Mouse (Mus musculus): ENCODE measurements at regions not wholly inside any gene's neighbourhood (a gene's known extent, or its start where the extent isn't known, plus 50 kb on each side); places are given as distances from the start of the nearest gene placed in this dataset.

GRCm38 (mm10) chr9:23651300-23651699, 428.4 kb downstream of the Bmper start:
- no peak overlapping the region for H3K4me2 ChIP-seq (ENCODE audit: low read depth)
- no peaks in the 10 kb centered on the region for H3K9me3 ChIP-seq (ENCODE audit: control insufficient read depth, low read length)
- DNase-seq (ENCODE audit: low read depth in 3 of 3, low spot score in 3 of 3) = no peak
- no peak for ATAC-seq (ENCODE audit: insufficient read depth)
- no peak overlapping the region for H3K9ac ChIP-seq (replicated peaks)
- H3K27me3 ChIP-seq (ENCODE audit: control insufficient read depth, insufficient read depth, low read length) = no peaks in the 10 kb centered on the region
- WGBS (ENCODE audit: insufficient replicate concordance) = 48% methylated on average over 2 of the region's 2 CpGs
- H3K4me1 ChIP-seq (replicated peaks; ENCODE audit: control insufficient read depth in 2 of 2, insufficient read depth in 2 of 2, low read length in 1 of 2) = 0 out of 4 replicates have a peak, but pooled peaks cover 0 to 5% of the 10 kb centered on the region in 2 experiments
- no peak overlapping the region for H3K27ac ChIP-seq
- no peaks in the 10 kb centered on the region for H3K36me3 ChIP-seq (replicated peaks; ENCODE audit: control insufficient read depth, insufficient read depth, low read depth)
- no peak overlapping the region for H3K4me3 ChIP-seq (ENCODE audit: insufficient read depth in 1 of 2, low read depth in 2 of 2, low read length in 2 of 2)
- TF ChIP-seq CTCF (IDR thresholded peaks at IDR 0.05; ENCODE audit: low read depth) = no peak
- no peak for TF ChIP-seq EP300 (IDR thresholded peaks at IDR 0.05; ENCODE audit: low read depth)

- no peak for ATAC-seq (ENCODE audit: insufficient read depth)
- no peak overlapping the region for H3K27ac ChIP-seq
- no peaks in the 10 kb centered on the region for H3K36me3 ChIP-seq (replicated peaks; ENCODE audit: control insufficient read depth, insufficient read depth, low read depth)
- H3K9ac ChIP-seq (replicated peaks) = no peak overlapping the region
- H3K9me3 ChIP-seq (ENCODE audit: control insufficient read depth, low read length) = no peaks in the 10 kb centered on the region
- H3K4me3 ChIP-seq (ENCODE audit: insufficient read depth in 1 of 2, low read depth in 2 of 2, low read length in 2 of 2) = no peak overlapping the region
- TF ChIP-seq CTCF (IDR thresholded peaks at IDR 0.05; ENCODE audit: low read depth) (no peak), EP300 (IDR thresholded peaks at IDR 0.05; ENCODE audit: low read depth) (no peak)
- 45% methylated on average over 2 of the region's 2 CpGs for WGBS (ENCODE audit: insufficient replicate concordance)
- no peaks in the 10 kb centered on the region for H3K27me3 ChIP-seq (ENCODE audit: control insufficient read depth, insufficient read depth, low read length)
- H3K4me2 ChIP-seq (ENCODE audit: low read depth) = no peak overlapping the region
- DNase-seq (ENCODE audit: low read depth in 3 of 3, low spot score in 3 of 3) = no peak
- 0 out of 4 replicates have a peak, but pooled peaks cover 0 to 5% of the 10 kb centered on the region in 2 experiments for H3K4me1 ChIP-seq (replicated peaks; ENCODE audit: control insufficient read depth in 2 of 2, insufficient read depth in 2 of 2, low read length in 1 of 2)
Measured at GRCm38 (mm10) chr9:23653086-23653485, 430.2 kb downstream of the Bmper start.

GRCm38 (mm10) chr9:23654777-23655176, 431.9 kb downstream of the Bmper start:
- no peak for ATAC-seq (ENCODE audit: insufficient read depth)
- 0 out of 4 replicates have a peak, but pooled peaks cover 0 to 5% of the 10 kb centered on the region in 2 experiments for H3K4me1 ChIP-seq (replicated peaks; ENCODE audit: control insufficient read depth in 2 of 2, insufficient read depth in 2 of 2, low read length in 1 of 2)
- no peaks in the 10 kb centered on the region for H3K36me3 ChIP-seq (replicated peaks; ENCODE audit: control insufficient read depth, insufficient read depth, low read depth)
- no peaks in the 10 kb centered on the region for H3K9me3 ChIP-seq (ENCODE audit: control insufficient read depth, low read length)
- no peak for TF ChIP-seq CTCF (IDR thresholded peaks at IDR 0.05; ENCODE audit: low read depth)
- no peak for TF ChIP-seq EP300 (IDR thresholded peaks at IDR 0.05; ENCODE audit: low read depth)
- no peak overlapping the region for H3K9ac ChIP-seq (replicated peaks)
- no peak overlapping the region for H3K4me3 ChIP-seq (ENCODE audit: insufficient read depth in 1 of 2, low read depth in 2 of 2, low read length in 2 of 2)
- no peak overlapping the region for H3K27ac ChIP-seq
- H3K4me2 ChIP-seq (ENCODE audit: low read depth) = no peak overlapping the region
- WGBS (ENCODE audit: insufficient replicate concordance) = 48% methylated on average over 1 of the region's 1 CpGs
- no peaks in the 10 kb centered on the region for H3K27me3 ChIP-seq (ENCODE audit: control insufficient read depth, insufficient read depth, low read length)
- no peak for DNase-seq (ENCODE audit: low read depth in 3 of 3, low spot score in 3 of 3)

DNA sequence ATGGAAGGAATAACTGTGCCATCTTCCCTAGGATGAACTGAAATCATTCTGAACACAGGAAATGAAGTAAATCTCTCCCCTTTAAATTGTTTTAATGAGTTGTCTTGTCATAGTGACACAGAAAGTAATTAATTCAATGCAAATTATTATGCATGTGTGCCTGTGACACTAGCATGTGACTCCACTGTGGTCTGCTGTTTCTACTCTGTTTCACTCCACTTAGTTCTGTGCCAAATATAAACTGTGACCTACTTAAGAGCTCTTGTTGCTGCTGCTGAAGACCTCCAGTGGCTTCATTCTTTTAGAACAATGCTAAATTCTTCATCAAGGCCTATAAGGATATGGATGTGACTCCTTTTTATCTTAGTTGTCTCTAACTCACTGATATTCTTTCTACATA, 431.8 kb upstream of the Npsr1 start:
- H3K4me2 ChIP-seq (ENCODE audit: low read depth) = no peak overlapping the region
- no peaks in the 10 kb centered on the region for H3K36me3 ChIP-seq (replicated peaks; ENCODE audit: control insufficient read depth, insufficient read depth, low read depth)
- no peaks in the 10 kb centered on the region for H3K9me3 ChIP-seq (ENCODE audit: control insufficient read depth, low read length)

GRCm38 (mm10) chr9:23669230-23669629, 428.6 kb upstream of the Npsr1 start:
- H3K4me2 ChIP-seq (ENCODE audit: low read depth) = no peak overlapping the region
- ATAC-seq (ENCODE audit: insufficient read depth) = no peak
- TF ChIP-seq CTCF (IDR thresholded peaks at IDR 0.05; ENCODE audit: low read depth) = no peak
- TF ChIP-seq EP300 (IDR thresholded peaks at IDR 0.05; ENCODE audit: low read depth) = no peak
- WGBS (ENCODE audit: insufficient replicate concordance) = 33% methylated on average over 4 of the region's 4 CpGs
- DNase-seq (ENCODE audit: low read depth in 3 of 3, low spot score in 3 of 3) = no peak
- H3K4me1 ChIP-seq (replicated peaks; ENCODE audit: control insufficient read depth in 2 of 2, insufficient read depth in 2 of 2, low read length in 1 of 2) = peaks cover 0 to 5% of the 10 kb centered on the region in 2 experiments; a peak in 2 of 4 replicates
- no peak overlapping the region for H3K27ac ChIP-seq
- no peaks in the 10 kb centered on the region for H3K27me3 ChIP-seq (ENCODE audit: control insufficient read depth, insufficient read depth, low read length)
- H3K9me3 ChIP-seq (ENCODE audit: control insufficient read depth, low read length) = no peaks in the 10 kb centered on the region
- H3K9ac ChIP-seq (replicated peaks) = no peak overlapping the region
- H3K4me3 ChIP-seq (ENCODE audit: insufficient read depth in 1 of 2, low read depth in 2 of 2, low read length in 2 of 2) = no peak overlapping the region
- H3K36me3 ChIP-seq (replicated peaks; ENCODE audit: control insufficient read depth, insufficient read depth, low read depth) = no peaks in the 10 kb centered on the region

More for the DNA sequence above, 431.8 kb upstream of the Npsr1 start:
- no peak for DNase-seq (ENCODE audit: low read depth in 3 of 3, low spot score in 3 of 3)
- Histone ChIP-seq H3K9ac (replicated peaks) (no peak overlapping the region), H3K4me3 (ENCODE audit: insufficient read depth in 1 of 2, low read depth in 2 of 2, low read length in 2 of 2) (no peak overlapping the region), H3K27ac (no peak overlapping the region), H3K4me1 (replicated peaks; ENCODE audit: control insufficient read depth in 2 of 2, insufficient read depth in 2 of 2, low read length in 1 of 2) (peaks cover 0 to 5% of the 10 kb centered on the region in 2 experiments; a peak in 2 of 4 replicates), H3K27me3 (ENCODE audit: control insufficient read depth, insufficient read depth, low read length) (no peaks in the 10 kb centered on the region)
- no peak for ATAC-seq (ENCODE audit: insufficient read depth)
- TF ChIP-seq CTCF (IDR thresholded peaks at IDR 0.05; ENCODE audit: low read depth) = no peak
- no peak for TF ChIP-seq EP300 (IDR thresholded peaks at IDR 0.05; ENCODE audit: low read depth)
